Mouse (Mus musculus) heart, adult 9 months (tissue): ENCODE measurements around the gene Fam131a.
"Not testable (repeated sequence)": the region's sequence is repeated elsewhere in the genome, so short reads cannot be mapped to it uniquely, and the experiment has no call there.

Source experiments
- DNase-seq, 2 experiments: peaks; one replicate each; pipeline ENCODE4 v3.0.0; 2022; ENCODE audit warnings: low spot score in 2 of 2

Fam131a gene

GRCm38 (mm10) chr16:20693111-20693701 lies at the start of gene Fam131a:
Fam131a (plus strand) TSS chr16:20693241.
- DNase-seq = peak; percentile 91 to 92

- DNase-seq = no peak
Measured at GRCm38 (mm10) chr16:20643911-20644310, 49.1 kb upstream of the Fam131a start.

DNA sequence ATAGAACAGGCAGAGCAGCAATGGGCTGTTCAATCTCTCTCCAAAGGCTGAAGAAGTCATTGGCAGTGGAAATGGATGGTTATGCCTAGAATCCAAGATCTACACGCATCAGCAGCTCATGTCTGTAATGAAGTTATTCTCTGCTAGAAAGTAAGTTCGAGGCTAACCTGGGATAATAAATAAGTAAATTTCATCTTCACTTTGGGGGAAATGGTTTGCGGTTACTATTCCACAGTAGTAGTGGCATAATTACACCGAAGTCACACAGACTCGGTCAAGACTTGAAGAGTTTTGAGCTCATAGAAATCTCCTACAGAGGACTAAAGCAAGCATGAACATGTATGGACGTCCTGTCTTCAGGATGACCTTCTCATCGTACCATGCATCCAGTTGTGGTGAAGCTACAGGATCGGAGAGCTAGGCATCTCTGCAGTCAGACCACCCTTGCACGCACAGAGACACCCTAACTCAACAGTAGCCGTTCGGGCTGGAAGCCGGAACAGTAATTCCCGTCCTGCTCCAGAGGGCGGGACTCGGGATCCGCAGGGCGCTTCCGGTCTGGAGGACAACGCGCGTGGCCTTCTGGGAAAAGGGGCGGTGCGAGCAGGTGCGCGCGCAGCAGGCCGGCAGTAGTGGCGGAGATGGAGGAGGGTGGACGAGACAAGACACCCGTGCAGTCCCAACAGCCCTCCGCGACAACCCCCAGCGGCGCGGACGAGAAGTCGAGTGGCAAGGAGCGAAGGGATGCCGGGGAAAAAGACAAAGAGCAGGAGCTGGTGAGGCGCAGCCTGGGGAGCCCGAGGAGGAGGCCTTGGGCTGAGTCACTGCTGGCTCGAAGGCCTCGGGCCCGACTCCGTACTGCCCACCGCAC lies 41.7 kb upstream of the Fam131a start, which contains the start of gene Psmd2:
Psmd2 (plus strand) TSS at position 577 of the 871 bp plus-strand sequence.
- peak; percentile 96 to 97 for DNase-seq

- DNase-seq = no peak
Measured at GRCm38 (mm10) chr16:20651947-20652310, 41.1 kb upstream of the Fam131a start.

DNA sequence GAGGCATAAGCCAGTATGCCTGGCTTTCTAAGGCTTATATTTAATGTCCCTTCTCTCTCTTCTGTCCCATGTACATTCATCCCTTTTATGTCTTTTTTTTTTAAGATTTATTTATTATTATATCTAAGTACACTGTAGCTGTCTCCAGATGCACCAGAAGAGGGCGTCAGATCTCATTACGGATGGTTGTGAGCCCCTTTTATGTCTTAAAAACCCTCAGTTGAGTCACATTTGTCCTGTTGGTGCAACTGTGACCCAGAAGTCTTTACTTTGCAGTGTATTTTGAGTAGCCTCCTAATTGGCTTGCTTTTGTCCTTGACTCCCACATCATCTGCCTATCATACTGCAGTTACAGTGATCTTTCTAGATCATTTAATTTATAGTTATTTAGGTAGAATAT lies 39.7 kb upstream of the Fam131a start:
- no peak for DNase-seq

DNA sequence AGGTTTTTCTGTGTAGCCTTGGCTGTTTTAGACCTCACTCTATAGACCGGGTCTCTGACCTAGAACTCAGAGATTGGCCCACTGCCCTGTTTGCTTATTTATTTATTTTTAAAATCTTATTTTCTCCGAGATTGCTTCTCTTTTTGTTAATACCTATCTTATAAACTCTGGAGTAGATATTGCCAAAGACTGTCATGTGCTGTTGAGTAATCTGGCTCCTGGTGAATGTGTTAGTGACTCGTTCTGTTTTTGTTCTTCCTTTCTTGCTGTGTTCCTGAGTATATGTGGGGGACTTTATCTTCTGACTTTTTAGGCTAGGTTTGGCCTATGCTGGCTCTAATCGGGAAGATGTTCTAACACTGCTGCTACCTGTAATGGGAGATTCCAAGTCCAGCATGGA lies 35.4 kb upstream of the Fam131a start:
- DNase-seq = no peak

DNA sequence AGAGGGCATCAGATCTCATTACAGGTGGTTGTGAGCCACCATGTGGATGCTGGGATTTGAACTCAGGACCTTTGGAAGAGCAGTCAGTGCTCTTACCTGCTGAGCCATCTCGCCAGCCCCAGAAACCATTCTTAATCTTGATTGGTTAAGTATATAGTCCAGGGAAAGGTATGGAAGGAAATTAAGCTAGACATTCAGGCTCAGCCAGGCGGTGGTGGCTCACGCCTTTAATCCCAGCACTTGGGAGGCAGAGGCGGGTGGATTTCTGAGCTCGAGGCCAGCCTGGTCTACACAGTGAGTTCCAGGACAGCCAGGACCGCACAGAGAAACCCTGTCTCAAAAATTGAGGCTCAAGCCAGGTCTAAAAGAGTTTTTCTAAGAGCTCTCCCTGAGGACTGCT lies 25.0 kb upstream of the Fam131a start, which contains the start of gene Eif4g1:
Eif4g1 (plus strand) TSS at position 301 of the 400 bp plus-strand sequence.
- not testable (repeated sequence) for DNase-seq

GRCm38 (mm10) chr16:20670291-20670690 lies 22.8 kb upstream of the Fam131a start:
- no peak for DNase-seq

GRCm38 (mm10) chr16:20671886-20672285 lies 21.2 kb upstream of the Fam131a start:
- no peak for DNase-seq

- peak; percentile 96 to 97 for DNase-seq
Measured at GRCm38 (mm10) chr16:20672500-20672902, 20.5 kb upstream of the Fam131a start.

DNA sequence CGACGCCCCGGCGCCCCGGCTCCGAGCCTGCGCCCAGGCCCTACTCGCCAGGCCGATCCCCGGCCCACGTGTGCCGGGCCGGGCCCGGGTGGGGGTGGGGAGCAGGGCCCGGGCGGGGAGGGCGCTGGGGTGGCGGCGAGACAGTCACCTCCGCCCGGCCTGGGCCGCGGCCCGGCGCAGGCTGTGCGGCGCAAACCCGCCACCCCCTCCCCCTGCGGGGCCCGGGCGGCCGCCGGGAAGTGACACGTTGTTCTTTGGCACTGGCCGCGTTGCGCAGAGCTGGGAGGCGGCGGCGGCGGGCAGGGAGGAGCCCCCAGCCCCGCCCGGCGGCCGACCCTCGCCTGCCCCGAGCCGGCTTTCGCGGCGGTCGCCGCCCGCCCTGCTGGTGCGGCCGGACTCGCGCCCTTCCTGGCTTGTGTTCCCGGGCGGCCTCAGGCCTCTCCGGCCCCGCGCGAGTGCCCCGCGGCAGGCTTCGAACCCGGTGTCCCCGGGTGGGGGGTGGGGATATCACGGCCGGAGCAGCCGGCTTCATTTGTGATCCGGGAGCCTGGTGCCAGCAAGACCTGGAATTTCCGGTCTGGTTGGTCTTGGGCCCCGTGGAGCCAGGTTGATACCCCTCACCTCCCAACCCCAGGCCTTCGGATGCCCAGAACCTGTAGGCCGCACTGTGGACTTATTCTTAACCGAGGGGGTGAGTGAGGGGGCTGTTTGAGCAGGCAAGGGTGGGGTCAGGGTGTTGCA lies 19.9 kb upstream of the Fam131a start:
- peak in 1 of 2 experiments; percentile 67 for DNase-seq

- peak in 1 of 2 experiments; percentile 45 for DNase-seq
Measured at GRCm38 (mm10) chr16:20673706-20674303, 19.2 kb upstream of the Fam131a start.

DNA sequence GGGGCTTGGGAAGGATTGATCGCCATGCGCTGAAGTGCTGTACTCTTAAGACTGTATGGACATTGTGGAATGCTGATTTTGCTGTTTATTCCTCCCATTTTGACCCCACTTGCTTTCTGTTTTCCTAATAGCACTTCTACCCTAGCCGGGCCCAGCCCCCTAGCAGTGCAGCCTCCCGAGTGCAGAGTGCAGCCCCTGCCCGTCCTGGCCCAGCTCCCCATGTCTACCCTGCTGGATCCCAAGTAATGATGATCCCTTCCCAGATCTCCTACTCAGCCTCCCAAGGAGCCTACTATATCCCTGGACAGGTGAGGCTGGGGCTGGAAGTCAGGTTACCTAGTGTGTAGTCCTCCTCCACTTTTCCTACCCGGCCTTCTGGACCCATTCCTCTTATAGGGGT lies 17.8 kb upstream of the Fam131a start:
- no peak for DNase-seq

- DNase-seq = no peak
Measured at GRCm38 (mm10) chr16:20676702-20677101, 16.3 kb upstream of the Fam131a start.

DNA sequence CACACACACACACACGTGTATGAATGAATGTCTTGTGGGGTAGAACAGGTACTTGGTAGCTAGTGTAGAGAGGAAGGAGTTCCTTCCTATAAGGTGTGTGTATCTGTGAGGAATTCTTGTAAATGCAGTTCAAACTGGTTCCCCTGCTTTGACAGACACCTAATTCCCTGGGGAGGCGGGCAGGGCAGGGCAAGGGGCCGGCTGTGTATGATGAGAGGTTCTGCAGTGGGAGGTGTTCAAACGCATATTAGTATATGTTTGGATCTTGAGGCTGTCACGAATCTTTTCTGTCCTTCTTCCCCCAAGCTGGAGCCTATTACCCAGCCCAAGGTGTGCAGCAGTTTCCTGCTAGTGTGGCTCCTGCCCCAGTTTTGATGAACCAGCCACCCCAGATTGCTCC lies 15.7 kb upstream of the Fam131a start:
- DNase-seq = no peak

DNA sequence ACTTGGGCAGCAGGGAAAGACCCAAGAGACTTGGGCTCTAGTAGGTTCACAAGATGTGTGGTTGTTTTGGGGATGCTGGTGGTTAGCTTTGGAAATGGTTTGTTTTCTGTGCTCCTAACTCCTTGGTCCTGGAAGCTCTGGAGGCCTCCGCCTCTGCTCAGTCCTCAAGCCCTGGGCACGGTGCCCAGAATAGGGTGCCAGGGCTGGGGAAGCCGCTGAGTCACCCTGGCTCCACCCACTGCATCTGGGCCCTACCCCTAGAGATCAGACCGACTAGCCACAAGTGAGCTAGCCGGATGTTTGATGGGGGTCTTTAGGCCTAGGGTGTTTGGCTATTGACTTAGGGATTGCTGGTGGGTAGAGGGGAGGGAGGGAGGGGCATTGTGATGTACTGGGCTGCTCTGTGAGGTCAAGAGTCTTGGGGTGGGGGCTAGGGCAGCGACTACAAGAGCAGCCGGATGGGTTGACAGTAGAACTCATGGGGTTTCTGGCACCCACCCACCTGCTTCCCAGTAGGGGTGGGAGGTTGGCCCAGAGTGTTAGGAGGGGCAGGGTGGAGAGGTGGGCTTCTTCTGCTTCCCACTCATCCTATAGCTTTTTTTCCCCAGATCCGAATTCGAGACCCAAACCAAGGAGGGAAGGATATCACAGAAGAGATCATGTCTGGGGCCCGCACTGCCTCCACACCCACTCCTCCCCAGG lies 14.9 kb upstream of the Fam131a start:
- peak; percentile 82 to 90 for DNase-seq

DNA sequence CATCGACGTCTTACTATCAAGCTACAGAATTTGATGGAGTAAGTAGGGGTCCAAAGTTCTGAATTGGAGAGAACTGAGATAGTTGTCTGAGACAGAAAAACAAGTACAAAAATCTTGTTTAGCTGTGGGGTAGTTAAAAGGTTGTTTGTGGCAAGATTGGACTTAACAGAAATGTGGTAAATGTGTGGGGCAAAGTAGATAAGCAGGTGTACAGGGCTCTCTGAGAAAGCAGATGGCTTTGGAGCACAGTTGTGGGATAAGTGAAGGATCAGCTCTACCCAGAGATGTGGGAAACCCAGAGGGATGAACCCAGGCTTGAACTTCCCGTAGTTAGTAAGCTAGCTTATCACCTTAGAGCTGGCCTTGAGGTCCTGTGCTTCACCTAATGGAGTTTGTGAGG lies 2.3 kb upstream of the Fam131a start:
- no peak for DNase-seq

DNA sequence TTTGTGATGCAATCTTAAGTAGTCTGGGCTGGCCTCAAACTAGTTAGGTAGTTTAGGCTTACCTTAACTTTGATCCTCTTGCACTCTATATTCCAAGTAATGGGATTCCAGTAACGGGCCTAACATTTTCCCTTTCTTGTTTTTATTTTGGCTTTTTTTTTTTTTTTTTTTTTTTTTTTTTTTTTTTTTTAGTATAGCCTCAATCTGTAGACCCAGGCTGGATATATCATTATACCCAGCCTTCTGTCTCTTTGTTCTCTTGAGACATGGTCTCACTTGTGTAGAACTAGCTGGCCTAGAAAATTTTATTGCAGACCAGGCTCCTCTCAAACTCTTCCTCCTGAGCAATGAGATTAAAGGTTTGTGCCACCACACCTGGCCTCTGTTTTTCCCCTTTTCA lies 1.4 kb upstream of the Fam131a start:
- no peak for DNase-seq

DNA sequence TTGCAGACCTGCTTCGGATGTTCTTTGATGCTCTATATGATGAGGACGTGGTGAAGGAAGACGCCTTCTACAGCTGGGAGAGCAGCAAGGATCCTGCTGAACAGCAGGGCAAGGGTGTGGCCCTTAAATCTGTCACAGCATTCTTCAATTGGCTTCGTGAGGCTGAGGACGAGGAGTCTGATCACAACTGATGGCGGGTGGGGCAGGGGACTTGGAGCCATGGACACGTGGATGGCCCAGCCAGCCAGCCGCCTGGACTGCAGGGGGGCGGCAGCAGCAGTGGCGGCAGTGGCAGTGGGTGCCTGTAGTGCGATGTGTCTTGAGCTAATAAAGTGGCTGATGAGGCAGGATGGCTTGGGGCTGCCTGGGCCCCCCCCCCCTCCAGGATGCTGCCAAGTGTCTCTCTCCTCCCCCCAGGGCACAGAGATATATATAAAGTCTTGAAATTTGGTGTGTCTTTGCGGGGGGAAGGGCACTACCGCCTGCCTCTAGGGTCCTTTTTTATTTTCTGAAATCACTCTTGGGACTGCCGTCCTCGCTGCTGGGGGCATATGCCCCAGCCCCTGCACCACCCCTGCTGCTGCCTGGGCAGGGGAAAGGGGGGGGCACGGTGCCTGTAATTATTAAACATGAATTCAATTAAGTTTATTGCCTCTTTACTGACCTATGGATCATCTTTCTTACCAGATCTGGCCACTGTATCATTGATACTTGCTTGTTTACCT lies 638 bp upstream of the Fam131a start:
- DNase-seq = no peak

DNA sequence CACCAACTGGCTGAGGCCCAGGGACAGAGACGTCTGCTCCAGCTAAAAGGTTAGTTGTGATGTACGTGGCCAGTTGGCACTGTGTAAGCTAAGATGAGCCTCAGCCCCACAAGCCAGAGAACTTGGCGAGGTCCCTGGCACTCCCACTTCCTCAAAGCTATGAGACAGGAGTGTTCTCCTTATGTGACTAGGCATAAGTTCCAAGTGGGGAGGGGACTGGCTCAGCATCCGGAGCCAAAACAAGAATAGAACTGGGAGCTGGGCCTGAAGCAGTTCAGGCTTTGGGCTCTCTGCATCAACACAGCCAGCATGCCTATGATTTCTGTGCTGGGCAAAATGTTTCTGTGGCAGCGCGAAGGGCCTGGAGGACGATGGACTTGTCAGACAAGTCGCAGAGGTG lies 1.7 kb downstream of the Fam131a start:
- DNase-seq = peak; percentile 70 to 73
